Mouse (Mus musculus): Measurements from ENCODE around the gene Atp2b1. TPM values are rescaled to one million over a fixed set of nuclear protein-coding genes. Genes with fewer than 3 reads are reported as not detected.
"Not testable (repeated sequence)": the region's sequence is repeated elsewhere in the genome, so short reads cannot be mapped to it uniquely, and the experiment has no call there.

Gene Atp2b1
- polyA plus RNA-seq, 1 experiment from 2014 or later: 116 TPM

- Histone ChIP-seq H3K4me3 (replicated peaks) (no peak overlapping the region), H3K36me3 (peaks cover 55% of the 10 kb centered on the region), H3K4me1 (no peaks in the 10 kb centered on the region), H3K27ac (replicated peaks) (no peak overlapping the region), H3K9ac (no peak overlapping the region), H3K9me3 (replicated peaks) (no peaks in the 10 kb centered on the region), H3K27me3 (no peaks in the 10 kb centered on the region), H3K4me2 (replicated peaks) (no peak overlapping the region)
- ATAC-seq (ENCODE audit: insufficient number of reproducible peaks, low FRiP score, low TSS enrichment, low read depth): no peak
- 91% methylated on average over 8 of the region's 8 CpGs for WGBS
These were observed 79.0 kb downstream of the Atp2b1 start for GRCm38 (mm10) chr10:98993186-98993585.

GRCm38 (mm10) chr10:98995016-98995747, 81.0 kb downstream of the Atp2b1 start:
- H3K9ac ChIP-seq; H3K4me3 ChIP-seq (replicated peaks); H3K27me3 ChIP-seq; H3K9me3 ChIP-seq (replicated peaks); H3K27ac ChIP-seq (replicated peaks); H3K4me2 ChIP-seq (replicated peaks); H3K4me1 ChIP-seq; ATAC-seq (ENCODE audit: insufficient number of reproducible peaks, low FRiP score, low TSS enrichment, low read depth): not testable (repeated sequence)
- WGBS: 89% methylated on average over 6 of the region's 6 CpGs
- peaks cover 67% of the 10 kb centered on the region for H3K36me3 ChIP-seq

GRCm38 (mm10) chr10:99004866-99005265, 90.7 kb downstream of the Atp2b1 start:
- no peak for ATAC-seq (ENCODE audit: insufficient number of reproducible peaks, low FRiP score, low TSS enrichment, low read depth)
- WGBS: 86% methylated on average over 3 of the region's 3 CpGs
- no peaks in the 10 kb centered on the region for H3K9me3 ChIP-seq (replicated peaks)
- H3K9ac ChIP-seq: no peak overlapping the region
- H3K36me3 ChIP-seq: peaks cover 42% of the 10 kb centered on the region
- no peak overlapping the region for H3K4me3 ChIP-seq (replicated peaks)
- H3K4me1 ChIP-seq: no peaks in the 10 kb centered on the region
- H3K27ac ChIP-seq (replicated peaks): no peak overlapping the region
- H3K27me3 ChIP-seq: no peaks in the 10 kb centered on the region
- no peak overlapping the region for H3K4me2 ChIP-seq (replicated peaks)

GRCm38 (mm10) chr10:99011084-99011483, 96.9 kb downstream of the Atp2b1 start:
- ATAC-seq (ENCODE audit: insufficient number of reproducible peaks, low FRiP score, low TSS enrichment, low read depth): no peak
- Histone ChIP-seq H3K9me3 (replicated peaks) (no peaks in the 10 kb centered on the region), H3K4me3 (replicated peaks) (no peak overlapping the region), H3K4me1 (no peaks in the 10 kb centered on the region), H3K4me2 (replicated peaks) (no peak overlapping the region), H3K36me3 (peaks cover 30% of the 10 kb centered on the region), H3K9ac (no peak overlapping the region), H3K27ac (replicated peaks) (no peak overlapping the region), H3K27me3 (no peaks in the 10 kb centered on the region)
- 68% methylated on average over 3 of the region's 3 CpGs for WGBS

GRCm38 (mm10) chr10:99012086-99012485, 97.9 kb downstream of the Atp2b1 start:
- H3K4me3 ChIP-seq (replicated peaks): no peak overlapping the region
- H3K27ac ChIP-seq (replicated peaks): no peak overlapping the region
- peaks cover 33% of the 10 kb centered on the region for H3K36me3 ChIP-seq
- H3K9me3 ChIP-seq (replicated peaks): no peaks in the 10 kb centered on the region
- H3K4me1 ChIP-seq: no peaks in the 10 kb centered on the region
- H3K9ac ChIP-seq: no peak overlapping the region
- no peak for ATAC-seq (ENCODE audit: insufficient number of reproducible peaks, low FRiP score, low TSS enrichment, low read depth)
- no peak overlapping the region for H3K4me2 ChIP-seq (replicated peaks)
- no peaks in the 10 kb centered on the region for H3K27me3 ChIP-seq
- WGBS: 83% methylated on average over 5 of the region's 5 CpGs

GRCm38 (mm10) chr10:99014737-99015136, 100.5 kb downstream of the Atp2b1 start:
- no peaks in the 10 kb centered on the region for H3K27me3 ChIP-seq
- H3K36me3 ChIP-seq: peaks cover 41% of the 10 kb centered on the region
- 87% methylated on average over 13 of the region's 13 CpGs for WGBS
- H3K9ac ChIP-seq: no peak overlapping the region
- H3K4me2 ChIP-seq (replicated peaks): no peak overlapping the region
- H3K4me1 ChIP-seq: no peaks in the 10 kb centered on the region
- no peak overlapping the region for H3K27ac ChIP-seq (replicated peaks)
- no peaks in the 10 kb centered on the region for H3K9me3 ChIP-seq (replicated peaks)
- ATAC-seq (ENCODE audit: insufficient number of reproducible peaks, low FRiP score, low TSS enrichment, low read depth): no peak
- no peak overlapping the region for H3K4me3 ChIP-seq (replicated peaks)

- no peaks in the 10 kb centered on the region for H3K9me3 ChIP-seq (replicated peaks)
- no peak overlapping the region for H3K4me2 ChIP-seq (replicated peaks)
- no peak overlapping the region for H3K9ac ChIP-seq
- no peak overlapping the region for H3K27ac ChIP-seq (replicated peaks)
- no peak for ATAC-seq (ENCODE audit: insufficient number of reproducible peaks, low FRiP score, low TSS enrichment, low read depth)
- H3K4me1 ChIP-seq: no peaks in the 10 kb centered on the region
- peaks cover 37% of the 10 kb centered on the region for H3K36me3 ChIP-seq
- H3K27me3 ChIP-seq: no peaks in the 10 kb centered on the region
- H3K4me3 ChIP-seq (replicated peaks): no peak overlapping the region
- WGBS: 89% methylated on average over 5 of the region's 5 CpGs
These were observed 102.8 kb downstream of the Atp2b1 start for GRCm38 (mm10) chr10:99016996-99017395.

- WGBS: 82% methylated on average over 5 of the region's 5 CpGs
- peaks cover 13% of the 10 kb centered on the region; the same call in 1 of the 2 replicates for H3K36me3 ChIP-seq
- H3K27me3 ChIP-seq: no peaks in the 10 kb centered on the region
- no peak overlapping the region for H3K9ac ChIP-seq
- no peak overlapping the region for H3K4me2 ChIP-seq (replicated peaks)
- H3K9me3 ChIP-seq (replicated peaks): no peaks in the 10 kb centered on the region
- H3K4me1 ChIP-seq: no peaks in the 10 kb centered on the region
- no peak for ATAC-seq (ENCODE audit: insufficient number of reproducible peaks, low FRiP score, low TSS enrichment, low read depth)
- H3K4me3 ChIP-seq (replicated peaks): no peak overlapping the region
- H3K27ac ChIP-seq (replicated peaks): no peak overlapping the region
These were observed 113.3 kb downstream of the Atp2b1 start for GRCm38 (mm10) chr10:99027462-99027861.

- H3K9me3 ChIP-seq (replicated peaks): no peaks in the 10 kb centered on the region
- H3K4me1 ChIP-seq: no peaks in the 10 kb centered on the region
- 59% methylated on average over 7 of the region's 7 CpGs for WGBS
- H3K9ac ChIP-seq: no peak overlapping the region
- H3K36me3 ChIP-seq: peaks cover 12% of the 10 kb centered on the region; the same call in 1 of the 2 replicates
- no peak overlapping the region for H3K4me2 ChIP-seq (replicated peaks)
- H3K4me3 ChIP-seq (replicated peaks): no peak overlapping the region
- H3K27ac ChIP-seq (replicated peaks): no peak overlapping the region
- ATAC-seq (ENCODE audit: insufficient number of reproducible peaks, low FRiP score, low TSS enrichment, low read depth): no peak
- no peaks in the 10 kb centered on the region for H3K27me3 ChIP-seq
These were observed 115.6 kb downstream of the Atp2b1 start for GRCm38 (mm10) chr10:99029844-99030243.

GRCm38 (mm10) chr10:99033830-99034828, 119.9 kb downstream of the Atp2b1 start:
- Histone ChIP-seq H3K4me2 (replicated peaks) (no peak overlapping the region), H3K36me3 (no peaks in the 10 kb centered on the region), H3K27me3 (no peaks in the 10 kb centered on the region), H3K4me3 (replicated peaks) (no peak overlapping the region), H3K4me1 (no peaks in the 10 kb centered on the region), H3K9ac (no peak overlapping the region), H3K27ac (replicated peaks) (no peak overlapping the region), H3K9me3 (replicated peaks) (no peaks in the 10 kb centered on the region)
- ATAC-seq (ENCODE audit: insufficient number of reproducible peaks, low FRiP score, low TSS enrichment, low read depth): no peak
- WGBS: 90% methylated on average over 15 of the region's 15 CpGs
